In genomic region chr16:48911184-48911583, GRCm38 (mm10) we compare ENCODE assay signal across 31 mouse cellular contexts. TPM values are rescaled to one million over a fixed set of nuclear protein-coding genes. Genes with fewer than 3 reads are reported as not detected.
DNase-seq lines count a peak whose midpoint lies in the region; ATAC-seq lines count a peak whose summit lies in the region.
"Had no signal": no experiment of that assay in that cellular context is flagged by ENCODE, and none has a peak within 500 bp of the region (broad histone marks: within the 10 kb centered on the region; RNA-seq: fewer than 3 reads in every experiment).

No protein-coding gene starts in this region.

- no peak overlapping the region for H3K4me3 ChIP-seq in liver, embryonic 12.5 days
- no peak overlapping the region for H3K4me3 ChIP-seq in liver, embryonic 16.5 days (ENCODE audit: low read depth, low read length)
- no peak overlapping the region for H3K4me3 ChIP-seq in limb, embryonic 10.5 days
- H3K4me3 ChIP-seq: embryonic facial prominence, embryonic 12.5 days; embryonic facial prominence, embryonic 15.5 days; heart, embryonic 12.5 days; heart, embryonic 15.5 days; hindbrain, embryonic 10.5 days; hindbrain, embryonic 13.5 days had no signal

- WGBS in liver, embryonic 12.5 days (ENCODE audit: insufficient replicate concordance) = 31% methylated on average over 1 of the region's 1 CpGs
- WGBS in liver, embryonic 16.5 days (ENCODE audit: insufficient replicate concordance) = 42% methylated on average over 1 of the region's 1 CpGs
- WGBS in limb, embryonic 10.5 days = 100% methylated on average over 1 of the region's 1 CpGs

- ATAC-seq in liver, embryonic 12.5 days = peak; percentile 67; the same call in 1 of the 2 replicates
- 0 out of 2 replicates have a peak, but pooled peaks have one; percentile 39 for ATAC-seq in common myeloid progenitor, adult 5-6 weeks (replicated peaks; ENCODE audit: low read depth, poor library complexity, severe bottlenecking)
- ATAC-seq in liver, embryonic 16.5 days (ENCODE audit: low read depth) = peak; percentile 56; the same call in 1 of the 2 replicates
- ATAC-seq: forebrain, embryonic 14.5 days; forebrain, postnatal 0 days; hindbrain, embryonic 16.5 days; Patski had no signal

- no peaks in the 10 kb centered on the region for H3K27me3 ChIP-seq in liver, embryonic 12.5 days (replicated peaks)
- H3K27me3 ChIP-seq in liver, embryonic 16.5 days (ENCODE audit: control insufficient read depth, insufficient read depth, low read depth, low read length) = no peaks in the 10 kb centered on the region
- H3K27me3 ChIP-seq in limb, embryonic 10.5 days (ENCODE audit: low read depth, poor library complexity, severe bottlenecking) = no peaks in the 10 kb centered on the region
- H3K27me3 ChIP-seq: CH12.LX; embryonic facial prominence, embryonic 12.5 days; embryonic facial prominence, embryonic 15.5 days; heart, embryonic 12.5 days; heart, embryonic 15.5 days; hindbrain, embryonic 13.5 days; Patski had no signal

- H3K27ac ChIP-seq in liver, embryonic 12.5 days = no peak overlapping the region
- H3K27ac ChIP-seq in liver, embryonic 16.5 days (ENCODE audit: low read length) = no peak overlapping the region
- H3K27ac ChIP-seq in limb, embryonic 10.5 days = no peak overlapping the region
- H3K27ac ChIP-seq: embryonic facial prominence, embryonic 12.5 days; embryonic facial prominence, embryonic 15.5 days; heart, embryonic 15.5 days; hindbrain, embryonic 10.5 days; hindbrain, embryonic 13.5 days had no signal

- no peaks in the 10 kb centered on the region for H3K9me3 ChIP-seq in liver, embryonic 12.5 days (replicated peaks)
- no peaks in the 10 kb centered on the region for H3K9me3 ChIP-seq in liver, embryonic 16.5 days (replicated peaks; ENCODE audit: control insufficient read depth, low read length)
- no peaks in the 10 kb centered on the region for H3K9me3 ChIP-seq in limb, embryonic 10.5 days (replicated peaks)
- H3K9me3 ChIP-seq: embryonic facial prominence, embryonic 12.5 days; embryonic facial prominence, embryonic 15.5 days; heart, embryonic 12.5 days; heart, embryonic 15.5 days; hindbrain, embryonic 10.5 days; hindbrain, embryonic 13.5 days had no signal

- no peak overlapping the region for H3K4me2 ChIP-seq in liver, embryonic 12.5 days
- H3K4me2 ChIP-seq in liver, embryonic 16.5 days (ENCODE audit: low read depth, low read length) = no peak overlapping the region
- H3K4me2 ChIP-seq: embryonic facial prominence, embryonic 12.5 days; embryonic facial prominence, embryonic 15.5 days; heart, embryonic 12.5 days; heart, embryonic 15.5 days; hindbrain, embryonic 13.5 days had no signal

- no peak for DNase-seq in liver
- DNase-seq in right cerebral cortex, adult 2 months (ENCODE audit: low spot score in 2 of 2) = no peak
- DNase-seq in limb, embryonic 10.5 days (ENCODE audit: low spot score) = no peak
- no peak for DNase-seq in lung, postnatal 4 days
- DNase-seq: adrenal gland, postnatal 10 days; adrenal gland, postnatal 36 days; B cell, adult 2 months; cerebellum, adult 18-20 months; cerebellum, adult 9-10 months; cerebellum, postnatal 14 days; forebrain, postnatal 0 days; gastrocnemius, postnatal 25 days; heart, adult 18-20 months; heart, postnatal 10 days; heart, postnatal 36 days had no signal

- H3K36me3 ChIP-seq in liver, embryonic 12.5 days = no peaks in the 10 kb centered on the region
- H3K36me3 ChIP-seq in liver, embryonic 16.5 days (ENCODE audit: control insufficient read depth, insufficient read depth) = no peaks in the 10 kb centered on the region
- H3K36me3 ChIP-seq in limb, embryonic 10.5 days = no peaks in the 10 kb centered on the region
- H3K36me3 ChIP-seq: embryonic facial prominence, embryonic 12.5 days; embryonic facial prominence, embryonic 15.5 days; heart, embryonic 12.5 days; heart, embryonic 15.5 days; hindbrain, embryonic 10.5 days; hindbrain, embryonic 13.5 days had no signal

- no peaks in the 10 kb centered on the region for H3K4me1 ChIP-seq in liver, embryonic 12.5 days
- H3K4me1 ChIP-seq in liver, embryonic 16.5 days (ENCODE audit: control insufficient read depth, low read depth, low read length) = no peaks in the 10 kb centered on the region
- no peaks in the 10 kb centered on the region for H3K4me1 ChIP-seq in limb, embryonic 10.5 days
- H3K4me1 ChIP-seq: embryonic facial prominence, embryonic 12.5 days; embryonic facial prominence, embryonic 15.5 days; heart, embryonic 12.5 days; heart, embryonic 15.5 days; hindbrain, embryonic 10.5 days; hindbrain, embryonic 13.5 days had no signal

- no peak overlapping the region for H3K9ac ChIP-seq in liver, embryonic 12.5 days
- no peak overlapping the region for H3K9ac ChIP-seq in liver, embryonic 16.5 days (ENCODE audit: low read depth, low read length)
- H3K9ac ChIP-seq: embryonic facial prominence, embryonic 12.5 days; embryonic facial prominence, embryonic 15.5 days; forebrain, postnatal 0 days; heart, embryonic 12.5 days; heart, embryonic 15.5 days; hindbrain, embryonic 13.5 days had no signal

RNA-seq across cellular contexts. Expression of gene Retnlg, which starts 38.8 kb away (rescaled TPM):
- 1.1 and 1.4 TPM in 2 replicates for polyA plus RNA-seq in liver, embryonic 12.5 days (2016; fragmentation: Nextera tagmentation; extraction: Ambion mirVana)
- 5.0 and 8.2 TPM in 2 replicates for total RNA-seq in common myeloid progenitor, adult 5-6 weeks (2017)
- polyA plus RNA-seq in liver, embryonic 16.5 days (2015; fragmentation: Nextera tagmentation; extraction: Ambion mirVana) = 20.3 and 25.2 TPM in 2 replicates
- not detected in 2 replicates for polyA plus RNA-seq in limb, embryonic 10.5 days (2016; fragmentation: Nextera tagmentation; extraction: Ambion mirVana)
- total RNA-seq: adrenal gland, adult 18-20 months; CH12.LX; forebrain, postnatal 0 days; gastrocnemius, adult 8-10 months; gastrocnemius, postnatal 25 days; heart, adult 18-20 months had no signal
- polyA plus RNA-seq: forebrain, embryonic 11.5 days; forebrain, embryonic 14.5 days; heart, embryonic 12.5 days; hindbrain, embryonic 10.5 days; Patski had no signal
